Mouse (Mus musculus) embryonic fibroblast, embryonic 13.5 days (primary cell): ENCODE results near the gene Dnase1l3.

Source experiments
- CTCF ChIP-seq: IDR thresholded peaks from 2 replicates; pipeline ENCODE4 v1.5.1; 2011; ENCODE audit warnings: mild to moderate bottlenecking, control low read depth, low read length, moderate library complexity, borderline replicate concordance; ENCODE audit not compliant: insufficient read depth
- POLR2A ChIP-seq: IDR thresholded peaks from 2 replicates; pipeline ENCODE4 v1.6.1; 2011; ENCODE audit warnings: low read depth, mild to moderate bottlenecking, control low read depth, low read length, moderate library complexity

GRCm38 (mm10) chr14:7999435-7999834, 5.1 kb upstream of the Dnase1l3 start:
- TF ChIP-seq CTCF (no peak), POLR2A (no peak)
